Mouse (Mus musculus): ENCODE data around the gene Iqsec2. TPM values are rescaled to one million over a fixed set of nuclear protein-coding genes. Genes with fewer than 3 reads are reported as not detected.
A peak's percentile ranks its signal among the peaks of the same experiment; 100 is the strongest.

Gene Iqsec2
- total RNA-seq (2014; rRNA removed; ENCODE audit: low replicate concordance): 126 and 131 TPM in 2 replicates
- 51.7 and 54.3 TPM in 2 replicates for polyA plus RNA-seq (2015; fragmentation: Nextera tagmentation; extraction: Ambion mirVana)

- H3K27ac ChIP-seq (ENCODE audit: low read depth): no peak within 1 kb of the TSS
- TF ChIP-seq EP300 (IDR thresholded peaks at IDR 0.05; ENCODE audit: low read depth): no peak
- TF ChIP-seq CTCF (IDR thresholded peaks at IDR 0.05; ENCODE audit: low read depth): no peak
- H3K9ac ChIP-seq (replicated peaks; ENCODE audit: low read depth, low read length): peak within 1 kb of the TSS; percentile 78
- WGBS: 12% methylated on average over 23 of the region's 78 CpGs
- ATAC-seq (ENCODE audit: insufficient read depth, low read depth) (peak; percentile 75), DNase-seq (ENCODE audit: low spot score) (no peak)
- H3K4me2 ChIP-seq (ENCODE audit: low read depth, low read length): peak within 1 kb of the TSS; percentile 79
- H3K4me3 ChIP-seq (ENCODE audit: low read depth, low read length): peak within 1 kb of the TSS; percentile 77
- H3K27me3 ChIP-seq (ENCODE audit: control insufficient read depth, insufficient read depth, low read length): peaks cover 29% of the 10 kb centered on the region; the same call in 1 of the 2 replicates
- no peaks in the 10 kb centered on the region for H3K36me3 ChIP-seq (replicated peaks; ENCODE audit: control insufficient read depth, insufficient read depth, low read length)
- H3K4me1 ChIP-seq (ENCODE audit: control insufficient read depth, insufficient read depth): 0 out of 2 replicates have a peak, but pooled peaks cover 17% of the 10 kb centered on the region
- H3K9me3 ChIP-seq (replicated peaks; ENCODE audit: control insufficient read depth, low read length): no peaks in the 10 kb centered on the region
Measured at GRCm38 (mm10) chrX:152143941-152144741, at the start of gene Iqsec2. Gene Iqsec2 (plus strand): TSS chrX:152144268.

GRCm38 (mm10) chrX:152097572-152097971 is 46.5 kb upstream of the Iqsec2 start:
- Histone ChIP-seq H3K4me1 (ENCODE audit: control insufficient read depth, insufficient read depth) (no peaks in the 10 kb centered on the region), H3K9ac (replicated peaks; ENCODE audit: low read depth, low read length) (no peak overlapping the region), H3K27ac (ENCODE audit: low read depth) (no peak overlapping the region), H3K36me3 (replicated peaks; ENCODE audit: control insufficient read depth, insufficient read depth, low read length) (no peaks in the 10 kb centered on the region), H3K9me3 (replicated peaks; ENCODE audit: control insufficient read depth, low read length) (no peaks in the 10 kb centered on the region), H3K4me2 (ENCODE audit: low read depth, low read length) (no peak overlapping the region), H3K4me3 (ENCODE audit: low read depth, low read length) (no peak overlapping the region), H3K27me3 (ENCODE audit: control insufficient read depth, insufficient read depth, low read length) (0 out of 2 replicates have a peak, but pooled peaks cover 2% of the 10 kb centered on the region)
- no peak for DNase-seq (ENCODE audit: low spot score)
- TF ChIP-seq CTCF (IDR thresholded peaks at IDR 0.05; ENCODE audit: low read depth) (no peak), EP300 (IDR thresholded peaks at IDR 0.05; ENCODE audit: low read depth) (no peak)
- no peak for ATAC-seq (ENCODE audit: insufficient read depth, low read depth)
- WGBS: 37% methylated on average over 1 of the region's 1 CpGs

- no peak overlapping the region for H3K9ac ChIP-seq (replicated peaks; ENCODE audit: low read depth, low read length)
- no peak for TF ChIP-seq EP300 (IDR thresholded peaks at IDR 0.05; ENCODE audit: low read depth)
- no peak for TF ChIP-seq CTCF (IDR thresholded peaks at IDR 0.05; ENCODE audit: low read depth)
- 78% methylated on average over 1 of the region's 1 CpGs for WGBS
- H3K36me3 ChIP-seq (replicated peaks; ENCODE audit: control insufficient read depth, insufficient read depth, low read length): no peaks in the 10 kb centered on the region
- ATAC-seq (ENCODE audit: insufficient read depth, low read depth) (no peak), DNase-seq (ENCODE audit: low spot score) (no peak)
- no peak overlapping the region for H3K4me3 ChIP-seq (ENCODE audit: low read depth, low read length)
- H3K4me1 ChIP-seq (ENCODE audit: control insufficient read depth, insufficient read depth): no peaks in the 10 kb centered on the region
- H3K9me3 ChIP-seq (replicated peaks; ENCODE audit: control insufficient read depth, low read length): no peaks in the 10 kb centered on the region
- no peak overlapping the region for H3K4me2 ChIP-seq (ENCODE audit: low read depth, low read length)
- peaks cover 28% of the 10 kb centered on the region; the same call in 1 of the 2 replicates for H3K27me3 ChIP-seq (ENCODE audit: control insufficient read depth, insufficient read depth, low read length)
- no peak overlapping the region for H3K27ac ChIP-seq (ENCODE audit: low read depth)
Measured at GRCm38 (mm10) chrX:152121687-152122086, 22.4 kb upstream of the Iqsec2 start.

GRCm38 (mm10) chrX:152130777-152131176 is 13.3 kb upstream of the Iqsec2 start:
- H3K4me1 ChIP-seq (ENCODE audit: control insufficient read depth, insufficient read depth): no peaks in the 10 kb centered on the region
- WGBS: 61% methylated on average over 3 of the region's 3 CpGs
- no peaks in the 10 kb centered on the region for H3K36me3 ChIP-seq (replicated peaks; ENCODE audit: control insufficient read depth, insufficient read depth, low read length)
- no peaks in the 10 kb centered on the region for H3K9me3 ChIP-seq (replicated peaks; ENCODE audit: control insufficient read depth, low read length)
- H3K9ac ChIP-seq (replicated peaks; ENCODE audit: low read depth, low read length): no peak overlapping the region
- H3K4me3 ChIP-seq (ENCODE audit: low read depth, low read length): no peak overlapping the region
- no peak overlapping the region for H3K4me2 ChIP-seq (ENCODE audit: low read depth, low read length)
- peaks cover 17% of the 10 kb centered on the region; the same call in 1 of the 2 replicates for H3K27me3 ChIP-seq (ENCODE audit: control insufficient read depth, insufficient read depth, low read length)
- H3K27ac ChIP-seq (ENCODE audit: low read depth): no peak overlapping the region
- ATAC-seq (ENCODE audit: insufficient read depth, low read depth) (no peak), DNase-seq (ENCODE audit: low spot score) (no peak)
- TF ChIP-seq EP300 (IDR thresholded peaks at IDR 0.05; ENCODE audit: low read depth) (no peak), CTCF (IDR thresholded peaks at IDR 0.05; ENCODE audit: low read depth) (no peak)

- H3K27me3 ChIP-seq (ENCODE audit: control insufficient read depth, insufficient read depth, low read length): peaks cover 12% of the 10 kb centered on the region; the same call in 1 of the 2 replicates
- H3K4me3 ChIP-seq (ENCODE audit: low read depth, low read length): no peak overlapping the region
- no peak overlapping the region for H3K4me2 ChIP-seq (ENCODE audit: low read depth, low read length)
- TF ChIP-seq CTCF (IDR thresholded peaks at IDR 0.05; ENCODE audit: low read depth) (peak; percentile 38), EP300 (IDR thresholded peaks at IDR 0.05; ENCODE audit: low read depth) (no peak)
- 79% methylated on average over 2 of the region's 2 CpGs for WGBS
- H3K36me3 ChIP-seq (replicated peaks; ENCODE audit: control insufficient read depth, insufficient read depth, low read length): no peaks in the 10 kb centered on the region
- H3K9ac ChIP-seq (replicated peaks; ENCODE audit: low read depth, low read length): no peak overlapping the region
- H3K9me3 ChIP-seq (replicated peaks; ENCODE audit: control insufficient read depth, low read length): no peaks in the 10 kb centered on the region
- no peak for DNase-seq (ENCODE audit: low spot score)
- no peak for ATAC-seq (ENCODE audit: insufficient read depth, low read depth)
- H3K27ac ChIP-seq (ENCODE audit: low read depth): no peak overlapping the region
- H3K4me1 ChIP-seq (ENCODE audit: control insufficient read depth, insufficient read depth): no peaks in the 10 kb centered on the region
Measured at GRCm38 (mm10) chrX:152132029-152132428, 12.0 kb upstream of the Iqsec2 start.
